Mouse (Mus musculus) CH12.LX (cell line): Measurements from ENCODE around the gene Ddx58.

Source experiments
- CTCF ChIP-seq, 2 experiments: IDR thresholded peaks in 1 of 2; conservative IDR thresholded peaks in 1 of 2; 2 replicates each; pipeline ENCODE4 v1.5.1; 2011 to 2012; ENCODE audit warnings: low read depth in 2 of 2, low read length in 2 of 2, improper control_type of control experiment in 1 of 2, inconsistent platforms in 1 of 2, mild to moderate bottlenecking in 1 of 2, moderate library complexity in 1 of 2
- JUND ChIP-seq: conservative IDR thresholded peaks from 2 replicates; pipeline ENCODE4 v1.6.1; 2011; ENCODE audit warnings: low read depth, low read length, improper control_type of control experiment
- MXI1 ChIP-seq: IDR thresholded peaks from 2 replicates; pipeline ENCODE4 v1.6.1; 2011; ENCODE audit warnings: mild to moderate bottlenecking, low read depth, low read length, improper control_type of control experiment
- POLR2A ChIP-seq: IDR thresholded peaks from 2 replicates; pipeline ENCODE4 v1.6.1; 2011; ENCODE audit warnings: low read depth, mild to moderate bottlenecking, improper control_type of control experiment, low read length
- TCF12 ChIP-seq: IDR thresholded peaks from 2 replicates; pipeline ENCODE4 v1.6.1; 2014; ENCODE audit warnings: low read depth, mild to moderate bottlenecking, inconsistent platforms, low read length, improper control_type of control experiment
- UBTF ChIP-seq: IDR thresholded peaks from 2 replicates; pipeline ENCODE4 v1.6.1; 2012; ENCODE audit warnings: low read depth, mild to moderate bottlenecking, inconsistent platforms, low read length, improper control_type of control experiment, moderate library complexity
- USF1 ChIP-seq: IDR thresholded peaks from 2 replicates; pipeline ENCODE4 v1.6.1; 2014; ENCODE audit warnings: low read depth, mild to moderate bottlenecking, inconsistent platforms, low read length, improper control_type of control experiment
- ZC3H11A ChIP-seq: IDR thresholded peaks from 2 replicates; pipeline ENCODE4 v1.6.1; 2012; ENCODE audit warnings: low read depth, mild to moderate bottlenecking, inconsistent platforms, low read length, improper control_type of control experiment

- TF ChIP-seq USF1 = no peak
- no peak for TF ChIP-seq TCF12
- TF ChIP-seq UBTF = no peak
- TF ChIP-seq CTCF (conservative IDR thresholded peaks at IDR 0.05 in 1 of 2, IDR thresholded peaks at IDR 0.05 in 1 of 2; ENCODE audit: low read depth in 2 of 2, low read length in 2 of 2) = no peak
- no peak for TF ChIP-seq JUND
- no peak for TF ChIP-seq ZC3H11A
- no peak for TF ChIP-seq POLR2A
- TF ChIP-seq MXI1 = no peak
Measured at GRCm38 (mm10) chr4:40289046-40289445, 49.4 kb upstream of the Ddx58 start.
